Mouse (Mus musculus): ENCODE data around the gene Palm2. TPM values are rescaled to one million over a fixed set of nuclear protein-coding genes. Genes with fewer than 3 reads are reported as not detected.
A peak's percentile ranks its signal among the peaks of the same experiment; 100 is the strongest.

Palm2 gene
- polyA plus RNA-seq, 1 experiment from 2014 or later: 0.58 TPM

- Histone ChIP-seq H3K4me3 (ENCODE audit: low read length) (no peak overlapping the region), H3K9me3 (ENCODE audit: control insufficient read depth, low read length) (no peaks in the 10 kb centered on the region), H3K27me3 (ENCODE audit: control insufficient read depth, insufficient read depth, low read length) (no peaks in the 10 kb centered on the region), H3K36me3 (ENCODE audit: control insufficient read depth, insufficient read depth, low read length) (no peaks in the 10 kb centered on the region), H3K4me2 (replicated peaks; ENCODE audit: low read depth, low read length) (no peak overlapping the region), H3K9ac (ENCODE audit: low read depth, low read length) (no peak overlapping the region), H3K4me1 (ENCODE audit: control insufficient read depth, insufficient read depth, low read length) (0 out of 2 replicates have a peak, but pooled peaks cover 6% of the 10 kb centered on the region), H3K27ac (ENCODE audit: low read depth, low read length) (no peak overlapping the region)
- ATAC-seq (ENCODE audit: low FRiP score, low TSS enrichment): no peak; the same call in 1 of the 2 replicates
- 36% methylated on average over 11 of the region's 11 CpGs for WGBS
These were observed 309.4 kb downstream of the Palm2 start for GRCm38 (mm10) chr4:57743325-57743929.

GRCm38 (mm10) chr4:57750651-57751050 is 316.6 kb downstream of the Palm2 start:
- WGBS: 40% methylated on average over 4 of the region's 4 CpGs
- Histone ChIP-seq H3K36me3 (ENCODE audit: control insufficient read depth, insufficient read depth, low read length) (no peaks in the 10 kb centered on the region), H3K27ac (ENCODE audit: low read depth, low read length) (no peak overlapping the region), H3K27me3 (ENCODE audit: control insufficient read depth, insufficient read depth, low read length) (no peaks in the 10 kb centered on the region), H3K4me2 (replicated peaks; ENCODE audit: low read depth, low read length) (no peak overlapping the region), H3K9me3 (ENCODE audit: control insufficient read depth, low read length) (no peaks in the 10 kb centered on the region), H3K4me1 (ENCODE audit: control insufficient read depth, insufficient read depth, low read length) (peaks cover 10% of the 10 kb centered on the region; the same call in 1 of the 2 replicates), H3K4me3 (ENCODE audit: low read length) (no peak overlapping the region), H3K9ac (ENCODE audit: low read depth, low read length) (no peak overlapping the region)
- ATAC-seq (ENCODE audit: low FRiP score, low TSS enrichment): 0 out of 2 replicates have a peak, but pooled peaks have one; percentile 16

- H3K27me3 ChIP-seq (ENCODE audit: control insufficient read depth, insufficient read depth, low read length): no peaks in the 10 kb centered on the region
- WGBS: 33% methylated on average over 4 of the region's 4 CpGs
- H3K36me3 ChIP-seq (ENCODE audit: control insufficient read depth, insufficient read depth, low read length): no peaks in the 10 kb centered on the region
- peak; percentile 60; the same call in 1 of the 2 replicates for ATAC-seq (ENCODE audit: low FRiP score, low TSS enrichment)
- H3K27ac ChIP-seq (ENCODE audit: low read depth, low read length): no peak overlapping the region
- H3K4me2 ChIP-seq (replicated peaks; ENCODE audit: low read depth, low read length): no peak overlapping the region
- no peaks in the 10 kb centered on the region for H3K9me3 ChIP-seq (ENCODE audit: control insufficient read depth, low read length)
- H3K9ac ChIP-seq (ENCODE audit: low read depth, low read length): no peak overlapping the region
- peaks cover 10% of the 10 kb centered on the region; the same call in 1 of the 2 replicates for H3K4me1 ChIP-seq (ENCODE audit: control insufficient read depth, insufficient read depth, low read length)
- no peak overlapping the region for H3K4me3 ChIP-seq (ENCODE audit: low read length)
These were observed 317.0 kb downstream of the Palm2 start for GRCm38 (mm10) chr4:57751054-57751453.

GRCm38 (mm10) chr4:57751566-57751965 is 317.5 kb downstream of the Palm2 start:
- Histone ChIP-seq H3K4me2 (replicated peaks; ENCODE audit: low read depth, low read length) (no peak overlapping the region), H3K27me3 (ENCODE audit: control insufficient read depth, insufficient read depth, low read length) (no peaks in the 10 kb centered on the region), H3K9ac (ENCODE audit: low read depth, low read length) (no peak overlapping the region), H3K4me1 (ENCODE audit: control insufficient read depth, insufficient read depth, low read length) (peaks cover 10% of the 10 kb centered on the region; the same call in 1 of the 2 replicates), H3K9me3 (ENCODE audit: control insufficient read depth, low read length) (no peaks in the 10 kb centered on the region), H3K36me3 (ENCODE audit: control insufficient read depth, insufficient read depth, low read length) (no peaks in the 10 kb centered on the region), H3K27ac (ENCODE audit: low read depth, low read length) (no peak overlapping the region), H3K4me3 (ENCODE audit: low read length) (no peak overlapping the region)
- WGBS: 76% methylated on average over 11 of the region's 11 CpGs
- no peak; the same call in 1 of the 2 replicates for ATAC-seq (ENCODE audit: low FRiP score, low TSS enrichment)

- Histone ChIP-seq H3K9me3 (ENCODE audit: control insufficient read depth, low read length) (no peaks in the 10 kb centered on the region), H3K9ac (ENCODE audit: low read depth, low read length) (no peak overlapping the region), H3K4me3 (ENCODE audit: low read length) (no peak overlapping the region), H3K4me1 (ENCODE audit: control insufficient read depth, insufficient read depth, low read length) (peaks cover 20% of the 10 kb centered on the region), H3K27me3 (ENCODE audit: control insufficient read depth, insufficient read depth, low read length) (no peaks in the 10 kb centered on the region), H3K27ac (ENCODE audit: low read depth, low read length) (no peak overlapping the region), H3K4me2 (replicated peaks; ENCODE audit: low read depth, low read length) (no peak overlapping the region), H3K36me3 (ENCODE audit: control insufficient read depth, insufficient read depth, low read length) (no peaks in the 10 kb centered on the region)
- 67% methylated on average over 11 of the region's 11 CpGs for WGBS
- ATAC-seq (ENCODE audit: low FRiP score, low TSS enrichment): no peak
These were observed 321.0 kb downstream of the Palm2 start for GRCm38 (mm10) chr4:57755085-57755484.

- H3K4me2 ChIP-seq (replicated peaks; ENCODE audit: low read depth, low read length): no peak overlapping the region
- ATAC-seq (ENCODE audit: low FRiP score, low TSS enrichment): no peak
- no peak overlapping the region for H3K27ac ChIP-seq (ENCODE audit: low read depth, low read length)
- H3K4me1 ChIP-seq (ENCODE audit: control insufficient read depth, insufficient read depth, low read length): peaks cover 9% of the 10 kb centered on the region
- no peak overlapping the region for H3K4me3 ChIP-seq (ENCODE audit: low read length)
- H3K36me3 ChIP-seq (ENCODE audit: control insufficient read depth, insufficient read depth, low read length): no peaks in the 10 kb centered on the region
- H3K9me3 ChIP-seq (ENCODE audit: control insufficient read depth, low read length): no peaks in the 10 kb centered on the region
- H3K27me3 ChIP-seq (ENCODE audit: control insufficient read depth, insufficient read depth, low read length): no peaks in the 10 kb centered on the region
- H3K9ac ChIP-seq (ENCODE audit: low read depth, low read length): no peak overlapping the region
- 56% methylated on average over 11 of the region's 11 CpGs for WGBS
These were observed 323.9 kb downstream of the Palm2 start for GRCm38 (mm10) chr4:57757997-57758396.

Other genes with a start within 250 kb of the Palm2 start
- gene Ptpn3, start 132.4 kb upstream of the Palm2 start, polyA plus RNA-seq (2014; fragmentation: Nextera tagmentation; extraction: Ambion mirVana): 14.8 and 17.0 TPM in 2 replicates
- gene Pakap, start 133.9 kb downstream of the Palm2 start, polyA plus RNA-seq (2014; fragmentation: Nextera tagmentation; extraction: Ambion mirVana): 5.7 and 18.7 TPM in 2 replicates

All from kidney, embryonic 14.5 days (tissue).